Mouse (Mus musculus) myocyte (in vitro differentiated cells): ENCODE measurements at regions not wholly inside any gene's neighbourhood (a gene's known extent, or its start where the extent isn't known, plus 50 kb on each side); places are given as distances from the start of the nearest gene placed in this dataset.

Source experiments
- E2F4 ChIP-seq: IDR thresholded peaks from one replicate; pipeline ENCODE4 v1.6.1; 2011; ENCODE audit warnings: mild to moderate bottlenecking, control low read depth, moderate library complexity; ENCODE audit not compliant: insufficient read depth
- MYOD1 ChIP-seq, 3 experiments: IDR thresholded peaks; one replicate each; pipeline ENCODE4 v1.6.1; 2011; ENCODE audit warnings: control low read depth in 2 of 3, low read depth in 2 of 3, mild to moderate bottlenecking in 2 of 3, moderate library complexity in 1 of 3; ENCODE audit not compliant: insufficient read length in 2 of 3, control insufficient read depth in 1 of 3
- MYOG ChIP-seq, 3 experiments: IDR thresholded peaks; one replicate each; pipeline ENCODE4 v1.6.1; 2011; ENCODE audit warnings: control low read depth in 2 of 3, low read depth in 2 of 3, mild to moderate bottlenecking in 2 of 3; ENCODE audit not compliant: insufficient read length in 2 of 3, control insufficient read depth in 1 of 3, insufficient read depth in 1 of 3
- POLR2A ChIP-seq: IDR thresholded peaks from one replicate; pipeline ENCODE4 v1.6.1; 2011; ENCODE audit warnings: low read depth, mild to moderate bottlenecking, control low read depth, moderate library complexity; ENCODE audit not compliant: insufficient read length
- POLR2AphosphoS2 ChIP-seq: IDR thresholded peaks from one replicate; pipeline ENCODE4 v1.6.1; 2011; ENCODE audit warnings: low read depth, control low read depth; ENCODE audit not compliant: insufficient read length
- SRF ChIP-seq: IDR thresholded peaks from one replicate; pipeline ENCODE4 v1.6.1; 2011; ENCODE audit warnings: low read depth; ENCODE audit not compliant: control insufficient read depth, insufficient read length
- TCF12 ChIP-seq: IDR thresholded peaks from one replicate; pipeline ENCODE4 v1.6.1; 2011; ENCODE audit warnings: mild to moderate bottlenecking, control low read depth; ENCODE audit not compliant: poor library complexity, insufficient read depth, severe bottlenecking
- USF1 ChIP-seq: IDR thresholded peaks from one replicate; pipeline ENCODE4 v1.6.1; 2011; ENCODE audit warnings: low read depth, mild to moderate bottlenecking, control low read depth, moderate library complexity

DNA sequence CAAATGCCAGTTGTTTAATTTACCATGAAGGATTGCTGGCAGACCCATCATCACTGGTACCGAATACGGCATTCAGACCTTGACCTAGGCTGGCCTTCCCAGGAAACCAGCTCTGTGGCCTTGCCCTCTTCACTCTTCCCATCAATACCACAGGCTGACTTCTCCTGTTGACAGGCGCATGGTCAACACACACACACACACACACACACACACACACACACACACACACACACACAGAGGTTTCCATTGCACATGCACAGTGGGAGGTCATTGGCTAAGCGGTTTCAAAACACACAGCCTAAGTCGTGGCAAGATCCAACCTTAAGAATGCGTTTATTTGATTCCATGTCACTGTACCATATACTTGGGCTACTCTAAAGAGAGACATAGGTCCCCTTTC is 298.7 kb upstream of the Klf3 start:
- TF ChIP-seq E2F4 (no peak), POLR2A (no peak), MYOG (IDR thresholded peaks at IDR 0.05; ENCODE audit: control insufficient read depth in 1 of 3, insufficient read depth in 1 of 3, insufficient read length in 2 of 3, low read depth in 2 of 3) (no peak), TCF12 (no peak), SRF (no peak), POLR2AphosphoS2 (no peak), USF1 (no peak), MYOD1 (IDR thresholded peaks at IDR 0.05; ENCODE audit: control insufficient read depth in 1 of 3, insufficient read length in 2 of 3, low read depth in 2 of 3) (no peak)
